Mouse (Mus musculus) forebrain, embryonic 16.5 days (tissue): ENCODE results near the gene Trak1. TPM values are rescaled to one million over a fixed set of nuclear protein-coding genes. Genes with fewer than 3 reads are reported as not detected.

Experiments
- ATAC-seq: fragments of 200-750 bp; cut with Nextera tagmentation; 2 replicates; pipeline ENCODE4 v1.8.0; 2017; ENCODE audit warnings: mild to moderate bottlenecking, moderate library complexity
- H3K27ac ChIP-seq: fragments of 300-500 bp; sonication (generic); 2 replicates; pipeline ENCODE4 v1.5.1; 2014; ENCODE audit warnings: low read length, control low read depth
- H3K27me3 ChIP-seq: fragments of 300-500 bp; sonication (generic); replicated peaks from 2 replicates; pipeline ENCODE4 v1.6.1; 2014; ENCODE audit warnings: low read length; ENCODE audit not compliant: control insufficient read depth, insufficient read depth
- H3K36me3 ChIP-seq: fragments of 300-500 bp; sonication (generic); 2 replicates; pipeline ENCODE4 v1.6.1; 2014; ENCODE audit not compliant: control insufficient read depth, insufficient read depth
- H3K4me1 ChIP-seq: fragments of 300-500 bp; sonication (generic); replicated peaks from 2 replicates; pipeline ENCODE4 v1.6.1; 2014; ENCODE audit warnings: low read length; ENCODE audit not compliant: control insufficient read depth, insufficient read depth
- H3K4me2 ChIP-seq: fragments of 300-500 bp; sonication (generic); 2 replicates; pipeline ENCODE4 v1.6.1; 2014; ENCODE audit warnings: mild to moderate bottlenecking, low read length, control low read depth
- H3K4me3 ChIP-seq: fragments of 300-500 bp; sonication (generic); replicated peaks from 2 replicates; pipeline ENCODE4 v1.5.1; 2014; ENCODE audit warnings: mild to moderate bottlenecking, low read length, control low read depth
- H3K9ac ChIP-seq: fragments of 300-500 bp; sonication (generic); replicated peaks from 2 replicates; pipeline ENCODE4 v1.6.1; 2014; ENCODE audit warnings: low read depth, low read length, control low read depth
- H3K9me3 ChIP-seq: fragments of 300-500 bp; sonication (generic); 2 replicates; pipeline ENCODE4 v1.6.1; 2016; ENCODE audit warnings: low read length; ENCODE audit not compliant: control insufficient read depth
- WGBS: fragments of 180-500 bp; shearing (Covaris S2); extraction: QIAGEN DNeasy Blood & Tissue Kit; methylation state at CpG from one replicate; pipeline ENCODE4 v1.1.7; 2014; 5-methylcytosine and 5-hydroxymethylcytosine counted together
- polyA plus RNA-seq: library from polyadenylated mRNA; unstranded; fragments of >200 nt; fragmentation: Nextera tagmentation; extraction: Ambion mirVana; gene quantifications from 2 replicates; pipeline ENCODE4 v1.2.1, GENCODE M21; 2015

Gene Trak1
- polyA plus RNA-seq, 1 experiment from 2014 or later, result 85.1 TPM

DNA sequence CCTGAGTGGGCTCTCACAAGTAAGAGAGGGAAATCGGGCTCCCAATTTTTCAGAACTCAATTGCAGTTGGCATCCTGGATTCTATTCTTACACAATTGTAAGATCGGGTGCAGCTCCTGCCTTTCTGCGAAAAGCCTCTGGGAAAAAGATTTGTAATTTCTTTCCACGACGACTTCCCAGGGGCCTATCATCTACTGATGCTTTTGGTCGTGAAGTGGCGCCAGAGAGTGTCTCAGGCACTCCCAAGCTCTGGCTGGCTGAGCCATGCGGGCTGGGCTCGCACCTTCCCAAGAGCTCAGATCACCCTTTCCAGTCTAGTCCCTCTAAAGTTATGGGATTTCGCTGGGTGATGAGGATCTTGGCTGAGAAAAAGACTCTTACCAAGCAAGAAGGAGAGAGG is 198.8 kb downstream of the Trak1 start:
- WGBS, result 27% methylated on average over 10 of the region's 10 CpGs
- Histone ChIP-seq H3K9ac (no peak overlapping the region), H3K4me1 (peaks cover 22% of the 10 kb centered on the region), H3K9me3 (no peaks in the 10 kb centered on the region), H3K36me3 (no peaks in the 10 kb centered on the region), H3K4me3 (no peak overlapping the region), H3K27me3 (peaks cover 38% of the 10 kb centered on the region), H3K27ac (no peak overlapping the region), H3K4me2 (no peak overlapping the region)
- no peak for ATAC-seq

GRCm38 (mm10) chr9:121505346-121505745 is 208.0 kb downstream of the Trak1 start:
- H3K27ac ChIP-seq, result peak overlapping the region; percentile 45; the same call in 1 of the 2 replicates
- WGBS, result 76% methylated on average over 8 of the region's 8 CpGs
- H3K4me3 ChIP-seq, result no peak overlapping the region
- no peak overlapping the region for H3K4me2 ChIP-seq
- H3K36me3 ChIP-seq, result no peaks in the 10 kb centered on the region
- no peaks in the 10 kb centered on the region for H3K27me3 ChIP-seq
- H3K9ac ChIP-seq, result no peak overlapping the region
- H3K4me1 ChIP-seq, result peaks cover 17% of the 10 kb centered on the region
- no peaks in the 10 kb centered on the region for H3K9me3 ChIP-seq
- no peak for ATAC-seq

- WGBS, result 38% methylated on average over 8 of the region's 8 CpGs
- H3K27ac ChIP-seq, result peak overlapping the region; percentile 58
- no peak overlapping the region for H3K4me2 ChIP-seq
- H3K4me1 ChIP-seq, result peaks cover 17% of the 10 kb centered on the region
- no peaks in the 10 kb centered on the region for H3K27me3 ChIP-seq
- H3K9ac ChIP-seq, result no peak overlapping the region
- H3K9me3 ChIP-seq, result no peaks in the 10 kb centered on the region
- ATAC-seq, result peak; percentile 77
- no peaks in the 10 kb centered on the region for H3K36me3 ChIP-seq
- no peak overlapping the region for H3K4me3 ChIP-seq
Measured at GRCm38 (mm10) chr9:121506478-121507180, 209.3 kb downstream of the Trak1 start.

DNA sequence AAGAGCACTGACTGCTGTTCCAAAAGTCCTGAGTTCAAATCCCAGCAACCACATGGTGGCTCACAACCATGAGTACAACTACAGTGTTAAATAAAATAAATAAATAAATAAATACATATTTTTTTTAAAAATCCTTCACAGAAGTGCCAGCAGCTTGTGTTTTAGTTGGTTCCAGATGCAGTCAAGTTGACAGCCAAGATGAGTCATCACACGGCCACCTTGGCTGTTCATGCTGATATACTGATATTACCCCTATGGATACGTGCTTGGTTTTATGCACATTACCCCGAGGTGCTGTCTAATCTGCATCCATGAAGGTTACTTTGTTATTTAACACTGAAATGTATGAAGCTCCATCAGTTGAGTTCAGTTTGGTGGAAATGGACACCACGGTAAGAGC is 214.6 kb downstream of the Trak1 start:
- no peak for ATAC-seq
- H3K27ac ChIP-seq, result no peak overlapping the region
- H3K4me3 ChIP-seq, result no peak overlapping the region
- H3K9ac ChIP-seq, result no peak overlapping the region
- no peaks in the 10 kb centered on the region for H3K36me3 ChIP-seq
- H3K4me1 ChIP-seq, result no peaks in the 10 kb centered on the region; the same call in 1 of the 2 replicates
- WGBS, result 86% methylated on average over 4 of the region's 4 CpGs
- H3K4me2 ChIP-seq, result no peak overlapping the region
- H3K9me3 ChIP-seq, result no peaks in the 10 kb centered on the region
- H3K27me3 ChIP-seq, result no peaks in the 10 kb centered on the region

GRCm38 (mm10) chr9:121514462-121514861 is 217.2 kb downstream of the Trak1 start:
- Histone ChIP-seq H3K36me3 (no peaks in the 10 kb centered on the region), H3K4me1 (no peaks in the 10 kb centered on the region), H3K27ac (no peak overlapping the region), H3K4me3 (no peak overlapping the region), H3K9me3 (no peaks in the 10 kb centered on the region), H3K27me3 (no peaks in the 10 kb centered on the region), H3K9ac (no peak overlapping the region), H3K4me2 (no peak overlapping the region)
- ATAC-seq, result no peak
- WGBS, result 86% methylated on average over 5 of the region's 5 CpGs

DNA sequence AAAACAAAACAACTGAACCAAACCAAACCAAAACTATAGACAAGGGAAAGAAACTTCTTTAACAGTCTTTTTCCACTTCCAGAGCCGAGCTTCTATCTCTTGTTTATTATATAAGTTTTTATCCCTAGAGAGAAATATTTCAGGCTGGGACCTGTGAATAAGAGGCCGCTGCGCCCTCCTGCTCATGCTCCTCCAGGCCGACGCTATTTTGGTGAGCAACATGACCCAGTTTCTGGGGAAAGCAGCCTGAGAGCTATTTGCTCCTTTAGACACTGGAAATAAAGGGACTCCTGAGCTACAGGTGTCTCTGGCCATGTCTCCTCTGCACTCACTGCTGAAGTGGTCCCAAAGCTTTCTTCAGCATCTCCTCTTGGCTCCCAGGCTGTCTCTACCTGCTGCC is 222.7 kb downstream of the Trak1 start:
- Histone ChIP-seq H3K27ac (no peak overlapping the region), H3K4me2 (no peak overlapping the region), H3K9ac (no peak overlapping the region), H3K4me1 (0 out of 2 replicates have a peak, but pooled peaks cover 3% of the 10 kb centered on the region), H3K4me3 (no peak overlapping the region), H3K9me3 (no peaks in the 10 kb centered on the region), H3K36me3 (no peaks in the 10 kb centered on the region), H3K27me3 (no peaks in the 10 kb centered on the region)
- ATAC-seq, result no peak
- WGBS, result 85% methylated on average over 5 of the region's 5 CpGs

Other genes starting within 250 kb of the Trak1 start
- 115 and 169 TPM in 2 replicates for gene Ulk4, start 20.3 kb upstream of the Trak1 start, polyA plus RNA-seq
- gene Cck, start 198.2 kb downstream of the Trak1 start, polyA plus RNA-seq, result 26.4 and 60.5 TPM in 2 replicates